Mouse (Mus musculus) heart, postnatal 0 days (tissue): Measurements from ENCODE around the gene Tmem184b.

ENCODE experiments used
- CTCF ChIP-seq: IDR thresholded peaks from 2 replicates; pipeline ENCODE4 v1.5.1; 2016; ENCODE audit warnings: antibody characterized with exemption, control low read depth, low read depth
- EP300 ChIP-seq: IDR thresholded peaks from 2 replicates; pipeline ENCODE4 v1.6.1; 2016; ENCODE audit warnings: antibody characterized with exemption, low read depth

- TF ChIP-seq CTCF (no peak), EP300 (no peak)
These were observed 42.3 kb downstream of the Tmem184b start for GRCm38 (mm10) chr15:79361023-79361422.
